Mouse (Mus musculus): ENCODE results near the gene Gsta4.

The Gsta4 gene

GRCm38 (mm10) chr9:78178197-78178596, 4.4 kb upstream of the Gsta4 start:
- 68% methylated on average over 5 of the region's 5 CpGs for whole genome bisulfite sequencing

- WGBS, result 80% methylated on average over 2 of the region's 2 CpGs
Measured at GRCm38 (mm10) chr9:78179071-78179470, 3.5 kb upstream of the Gsta4 start.

- WGBS, result 58% methylated on average over 9 of the region's 9 CpGs
Measured at GRCm38 (mm10) chr9:78185686-78186085, 3.1 kb downstream of the Gsta4 start.

GRCm38 (mm10) chr9:78188910-78189309, 6.3 kb downstream of the Gsta4 start:
- 85% methylated on average over 8 of the region's 8 CpGs for WGBS

- WGBS, result 3% methylated on average over 19 of the region's 19 CpGs
Measured at GRCm38 (mm10) chr9:78190651-78191634, 8.4 kb downstream of the Gsta4 start.

- 3% methylated on average over 18 of the region's 18 CpGs for WGBS
Measured at GRCm38 (mm10) chr9:78191736-78192135, 9.2 kb downstream of the Gsta4 start.

- WGBS, result 35% methylated on average over 9 of the region's 9 CpGs
Measured at GRCm38 (mm10) chr9:78193902-78194597, 11.5 kb downstream of the Gsta4 start.

GRCm38 (mm10) chr9:78195034-78195433, 12.5 kb downstream of the Gsta4 start:
- WGBS, result 41% methylated on average over 11 of the region's 11 CpGs

GRCm38 (mm10) chr9:78197801-78198200, 15.2 kb downstream of the Gsta4 start:
- 96% methylated on average over 9 of the region's 9 CpGs for WGBS

GRCm38 (mm10) chr9:78204194-78204593, 21.6 kb downstream of the Gsta4 start:
- 89% methylated on average over 6 of the region's 6 CpGs for WGBS

- 76% methylated on average over 4 of the region's 4 CpGs for WGBS
Measured at GRCm38 (mm10) chr9:78208956-78209355, 26.4 kb downstream of the Gsta4 start.

- WGBS, result 94% methylated on average over 3 of the region's 3 CpGs
Measured at GRCm38 (mm10) chr9:78210079-78210478, 27.5 kb downstream of the Gsta4 start.

- WGBS, result 93% methylated on average over 2 of the region's 2 CpGs
Measured at GRCm38 (mm10) chr9:78210821-78211220, 28.2 kb downstream of the Gsta4 start.

GRCm38 (mm10) chr9:78211521-78211920, 28.9 kb downstream of the Gsta4 start:
- WGBS, result 95% methylated on average over 3 of the region's 3 CpGs

GRCm38 (mm10) chr9:78212341-78213049, 29.9 kb downstream of the Gsta4 start:
- WGBS, result 80% methylated on average over 7 of the region's 7 CpGs

GRCm38 (mm10) chr9:78217074-78217473, 34.5 kb downstream of the Gsta4 start:
- 88% methylated on average over 4 of the region's 4 CpGs for WGBS

GRCm38 (mm10) chr9:78222616-78223015, 40.0 kb downstream of the Gsta4 start:
- WGBS, result 71% methylated on average over 8 of the region's 8 CpGs

GRCm38 (mm10) chr9:78223221-78223902, 40.8 kb downstream of the Gsta4 start:
- WGBS, result 87% methylated on average over 10 of the region's 10 CpGs

- 96% methylated on average over 2 of the region's 2 CpGs for WGBS
Measured at GRCm38 (mm10) chr9:78224418-78224817, 41.8 kb downstream of the Gsta4 start.

GRCm38 (mm10) chr9:78225304-78225703, 42.7 kb downstream of the Gsta4 start:
- WGBS, result 83% methylated on average over 11 of the region's 11 CpGs

GRCm38 (mm10) chr9:78228122-78228521, 45.5 kb downstream of the Gsta4 start:
- 95% methylated on average over 2 of the region's 2 CpGs for WGBS
